Mouse (Mus musculus): Measurements from ENCODE around the gene Tex264. TPM values are rescaled to one million over a fixed set of nuclear protein-coding genes. Genes with fewer than 3 reads are reported as not detected.

Tex264 gene
- polyA plus RNA-seq (2015; fragmentation: Nextera tagmentation; extraction: Ambion mirVana), result 72.9 and 79.5 TPM in 2 replicates

- under 1% methylated on average over 79 of the region's 86 CpGs for WGBS
- Histone ChIP-seq H3K4me2 (peak within 1 kb of the TSS; percentile 88), H3K36me3 (peaks cover 16% of the 10 kb centered on the region), H3K4me1 (peaks cover 24% of the 10 kb centered on the region), H3K4me3 (peak within 1 kb of the TSS; percentile 62), H3K27ac (peak within 1 kb of the TSS; percentile 87), H3K9ac (peak within 1 kb of the TSS; percentile 86), H3K9me3 (no peaks in the 10 kb centered on the region), H3K27me3 (no peaks in the 10 kb centered on the region)
- ATAC-seq (ENCODE audit: insufficient number of reproducible peaks, low FRiP score, low TSS enrichment, low read depth), result peak; percentile 90
Measured at GRCm38 (mm10) chr9:106685249-106686101, at the start of gene Tex264. Gene Tex264, minus strand, starts transcription at chr9:106685927.

- H3K9me3 ChIP-seq, result no peaks in the 10 kb centered on the region
- H3K36me3 ChIP-seq, result 0 out of 2 replicates have a peak, but pooled peaks cover 6% of the 10 kb centered on the region
- H3K4me1 ChIP-seq, result 0 out of 2 replicates have a peak, but pooled peaks cover 4% of the 10 kb centered on the region
- no peak overlapping the region for H3K4me2 ChIP-seq
- no peak overlapping the region for H3K4me3 ChIP-seq
- no peak for ATAC-seq (ENCODE audit: insufficient number of reproducible peaks, low FRiP score, low TSS enrichment, low read depth)
- no peak overlapping the region for H3K9ac ChIP-seq
- no peaks in the 10 kb centered on the region for H3K27me3 ChIP-seq
- H3K27ac ChIP-seq, result no peak overlapping the region
- WGBS, result 92% methylated on average over 2 of the region's 2 CpGs
Measured at GRCm38 (mm10) chr9:106733690-106734089, 48.0 kb upstream of the Tex264 start.

DNA sequence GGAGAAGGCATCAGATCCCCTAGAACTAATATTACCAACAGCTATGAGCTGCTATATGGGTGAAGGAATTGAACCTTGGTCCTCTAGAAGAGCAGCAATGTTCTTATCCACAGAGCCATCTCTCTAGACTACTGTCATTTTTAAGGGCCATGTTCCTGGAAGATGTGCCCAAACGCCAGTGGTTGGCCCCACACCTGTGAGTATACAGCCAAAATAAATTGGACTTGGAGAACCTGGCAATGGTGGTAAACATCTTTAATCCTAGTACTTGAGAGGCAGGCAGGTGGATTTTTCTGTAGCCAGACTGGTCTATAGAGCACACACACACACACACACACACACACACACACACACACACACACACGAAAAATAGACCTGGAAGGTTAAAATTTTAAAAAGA is 43.7 kb upstream of the Tex264 start:
- Histone ChIP-seq H3K4me2 (no peak overlapping the region), H3K9ac (no peak overlapping the region), H3K27me3 (no peaks in the 10 kb centered on the region), H3K36me3 (no peaks in the 10 kb centered on the region), H3K27ac (no peak overlapping the region), H3K4me1 (0 out of 2 replicates have a peak, but pooled peaks cover 4% of the 10 kb centered on the region), H3K4me3 (no peak overlapping the region), H3K9me3 (no peaks in the 10 kb centered on the region)
- ATAC-seq (ENCODE audit: insufficient number of reproducible peaks, low FRiP score, low TSS enrichment, low read depth), result no peak
- 86% methylated on average over 2 of the region's 2 CpGs for WGBS

GRCm38 (mm10) chr9:106726891-106727290 is 41.2 kb upstream of the Tex264 start:
- Histone ChIP-seq H3K27me3 (no peaks in the 10 kb centered on the region), H3K9ac (no peak overlapping the region), H3K4me1 (0 out of 2 replicates have a peak, but pooled peaks cover 4% of the 10 kb centered on the region), H3K4me2 (no peak overlapping the region), H3K9me3 (no peaks in the 10 kb centered on the region), H3K36me3 (peaks cover 7% of the 10 kb centered on the region; the same call in 1 of the 2 replicates), H3K27ac (no peak overlapping the region), H3K4me3 (no peak overlapping the region)
- WGBS, result 86% methylated on average over 1 of the region's 1 CpGs
- ATAC-seq (ENCODE audit: insufficient number of reproducible peaks, low FRiP score, low TSS enrichment, low read depth), result no peak

- no peak overlapping the region for H3K9ac ChIP-seq
- no peak for ATAC-seq (ENCODE audit: insufficient number of reproducible peaks, low FRiP score, low TSS enrichment, low read depth)
- H3K27me3 ChIP-seq, result no peaks in the 10 kb centered on the region
- H3K4me3 ChIP-seq, result no peak overlapping the region
- 85% methylated on average over 2 of the region's 2 CpGs for WGBS
- H3K9me3 ChIP-seq, result no peaks in the 10 kb centered on the region
- H3K36me3 ChIP-seq, result peaks cover 18% of the 10 kb centered on the region
- 0 out of 2 replicates have a peak, but pooled peaks cover 1% of the 10 kb centered on the region for H3K4me1 ChIP-seq
- no peak overlapping the region for H3K27ac ChIP-seq
- no peak overlapping the region for H3K4me2 ChIP-seq
Measured at GRCm38 (mm10) chr9:106725435-106725834, 39.7 kb upstream of the Tex264 start.

DNA sequence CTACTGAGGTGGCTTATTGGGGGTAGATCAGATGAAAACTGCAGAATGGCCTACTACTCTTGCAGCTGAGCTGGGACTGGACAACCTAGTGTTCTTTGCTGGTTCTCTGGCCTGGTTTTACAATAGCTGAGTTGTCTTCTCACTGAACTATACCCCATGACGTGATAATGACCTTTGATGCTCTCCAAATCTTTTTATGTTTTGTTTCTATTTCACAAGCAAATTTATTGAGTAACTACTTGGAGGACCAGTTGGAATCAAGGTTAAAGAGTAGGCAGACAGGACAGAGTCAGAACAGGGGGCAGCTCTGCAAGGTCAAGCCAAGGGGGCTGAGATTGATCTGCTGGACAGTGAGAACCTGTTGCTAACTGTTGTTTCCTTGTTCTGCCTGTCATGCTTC is 39.1 kb upstream of the Tex264 start:
- no peak for ATAC-seq (ENCODE audit: insufficient number of reproducible peaks, low FRiP score, low TSS enrichment, low read depth)
- Histone ChIP-seq H3K36me3 (peaks cover 24% of the 10 kb centered on the region), H3K27ac (no peak overlapping the region), H3K9me3 (no peaks in the 10 kb centered on the region), H3K4me2 (no peak overlapping the region), H3K27me3 (no peaks in the 10 kb centered on the region), H3K9ac (no peak overlapping the region), H3K4me1 (no peaks in the 10 kb centered on the region), H3K4me3 (no peak overlapping the region)
- WGBS, result 83% methylated on average over 1 of the region's 1 CpGs

- H3K4me1 ChIP-seq, result no peaks in the 10 kb centered on the region
- H3K9ac ChIP-seq, result no peak overlapping the region
- H3K27ac ChIP-seq, result no peak overlapping the region
- H3K4me3 ChIP-seq, result no peak overlapping the region
- no peak for ATAC-seq (ENCODE audit: insufficient number of reproducible peaks, low FRiP score, low TSS enrichment, low read depth)
- peaks cover 74% of the 10 kb centered on the region for H3K36me3 ChIP-seq
- no peaks in the 10 kb centered on the region for H3K27me3 ChIP-seq
- H3K4me2 ChIP-seq, result no peak overlapping the region
- no peaks in the 10 kb centered on the region for H3K9me3 ChIP-seq
- 95% methylated on average over 4 of the region's 4 CpGs for WGBS
Measured at GRCm38 (mm10) chr9:106716729-106717128, 31.0 kb upstream of the Tex264 start.

DNA sequence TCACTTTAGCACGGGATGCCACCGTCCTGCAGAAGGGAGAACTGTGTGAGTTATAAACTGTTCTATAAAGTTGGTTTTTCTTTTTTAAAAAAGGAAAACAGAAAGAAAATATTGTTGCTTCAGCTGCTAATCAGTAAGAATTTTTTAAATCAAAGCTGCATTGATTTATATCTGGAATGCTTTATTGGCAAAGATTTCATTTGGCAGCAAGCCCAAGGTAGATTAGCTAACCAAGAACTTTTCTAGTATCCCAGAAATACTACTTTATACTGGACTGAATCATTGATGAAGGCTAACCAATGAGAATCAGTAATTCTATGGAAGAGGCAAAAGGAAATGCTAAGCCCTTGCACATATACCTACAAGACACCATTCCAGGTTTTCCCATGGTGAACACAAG is 30.5 kb upstream of the Tex264 start:
- no peak for ATAC-seq (ENCODE audit: insufficient number of reproducible peaks, low FRiP score, low TSS enrichment, low read depth)
- Histone ChIP-seq H3K4me1 (no peaks in the 10 kb centered on the region), H3K27ac (no peak overlapping the region), H3K36me3 (peaks cover 71% of the 10 kb centered on the region), H3K9ac (no peak overlapping the region), H3K4me2 (no peak overlapping the region), H3K27me3 (no peaks in the 10 kb centered on the region), H3K9me3 (no peaks in the 10 kb centered on the region), H3K4me3 (no peak overlapping the region)
- 88% methylated on average over 2 of the region's 2 CpGs for WGBS

DNA sequence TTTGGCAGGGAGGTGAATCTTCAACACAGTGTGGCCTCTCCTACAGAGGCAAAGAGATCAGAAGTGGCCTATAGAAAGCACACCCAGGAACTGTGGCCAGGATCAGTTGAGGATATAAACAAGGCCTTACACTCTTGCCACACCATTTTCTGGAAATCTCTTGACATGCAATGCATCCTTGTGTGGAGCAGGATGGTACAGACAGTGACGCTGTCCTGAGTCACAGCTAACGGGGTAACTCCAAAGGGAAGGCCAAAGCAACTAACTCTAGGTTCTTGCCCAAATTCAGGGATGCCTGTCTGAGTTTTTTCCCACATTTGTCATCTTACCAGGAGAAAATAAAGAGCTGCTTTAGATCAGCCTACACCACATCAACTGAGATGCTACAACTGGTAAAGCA is 26.7 kb upstream of the Tex264 start:
- 96% methylated on average over 2 of the region's 2 CpGs for WGBS
- H3K4me2 ChIP-seq, result no peak overlapping the region
- ATAC-seq (ENCODE audit: insufficient number of reproducible peaks, low FRiP score, low TSS enrichment, low read depth), result no peak

GRCm38 (mm10) chr9:106692973-106693481 is 7.3 kb upstream of the Tex264 start:
- Histone ChIP-seq H3K4me1 (no peaks in the 10 kb centered on the region), H3K36me3 (peaks cover 42% of the 10 kb centered on the region), H3K4me3 (no peak overlapping the region), H3K27me3 (no peaks in the 10 kb centered on the region), H3K9ac (no peak overlapping the region), H3K4me2 (no peak overlapping the region), H3K9me3 (no peaks in the 10 kb centered on the region), H3K27ac (no peak overlapping the region)
- WGBS, result 89% methylated on average over 11 of the region's 11 CpGs
- ATAC-seq (ENCODE audit: insufficient number of reproducible peaks, low FRiP score, low TSS enrichment, low read depth), result no peak

More for the DNA sequence above, 26.7 kb upstream of the Tex264 start:
- Histone ChIP-seq H3K4me3 (no peak overlapping the region), H3K36me3 (peaks cover 68% of the 10 kb centered on the region), H3K9me3 (no peaks in the 10 kb centered on the region), H3K27me3 (no peaks in the 10 kb centered on the region), H3K4me1 (no peaks in the 10 kb centered on the region), H3K9ac (no peak overlapping the region), H3K27ac (no peak overlapping the region)

DNA sequence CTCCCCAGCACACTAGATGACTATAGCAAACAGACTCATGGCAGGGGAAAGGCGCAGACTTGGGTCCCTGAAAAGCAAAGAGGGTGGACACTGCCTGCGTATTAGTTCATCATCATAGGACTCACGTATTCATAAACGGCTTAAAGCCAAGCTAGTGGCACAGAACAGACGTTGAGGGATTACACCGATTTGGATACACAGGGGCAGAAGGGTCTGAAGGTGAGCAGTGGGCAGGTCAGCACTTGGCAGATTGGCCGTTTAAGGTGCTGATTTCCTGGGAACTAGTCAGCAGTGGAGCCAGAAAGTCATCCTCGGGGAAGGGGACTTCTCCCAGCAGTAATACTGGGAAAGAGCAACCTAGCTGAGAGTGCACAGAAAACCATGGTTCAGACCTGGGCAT is 3.1 kb upstream of the Tex264 start:
- WGBS, result 81% methylated on average over 8 of the region's 8 CpGs
- Histone ChIP-seq H3K36me3 (peaks cover 16% of the 10 kb centered on the region), H3K9me3 (no peaks in the 10 kb centered on the region), H3K4me1 (peaks cover 24% of the 10 kb centered on the region), H3K9ac (no peak overlapping the region), H3K27me3 (no peaks in the 10 kb centered on the region), H3K4me3 (no peak overlapping the region), H3K27ac (no peak overlapping the region), H3K4me2 (no peak overlapping the region)
- ATAC-seq (ENCODE audit: insufficient number of reproducible peaks, low FRiP score, low TSS enrichment, low read depth), result no peak

GRCm38 (mm10) chr9:106686983-106687650 is 1.4 kb upstream of the Tex264 start:
- no peak overlapping the region for H3K4me3 ChIP-seq
- peaks cover 24% of the 10 kb centered on the region for H3K4me1 ChIP-seq
- H3K9ac ChIP-seq, result no peak overlapping the region
- no peak overlapping the region for H3K27ac ChIP-seq
- H3K36me3 ChIP-seq, result peaks cover under 1% of the 10 kb centered on the region; the same call in 1 of the 2 replicates
- H3K9me3 ChIP-seq, result no peaks in the 10 kb centered on the region
- 26% methylated on average over 8 of the region's 8 CpGs for WGBS
- no peak overlapping the region for H3K4me2 ChIP-seq
- no peaks in the 10 kb centered on the region for H3K27me3 ChIP-seq
- peak; percentile 41; the same call in 1 of the 2 replicates for ATAC-seq (ENCODE audit: insufficient number of reproducible peaks, low FRiP score, low TSS enrichment, low read depth)
